Mouse (Mus musculus) lung, postnatal 36 days (tissue): ENCODE measurements around the gene Ccdc113.

ENCODE experiments used
- DNase-seq: peaks from one replicate; pipeline ENCODE4 v3.0.0; 2022; ENCODE audit warnings: mixed read lengths

The Ccdc113 gene

GRCm38 (mm10) chr8:95533584-95534387 is at the start of gene Ccdc113:
Gene Ccdc113 (plus strand): TSS chr8:95534085.
- DNase-seq: peak; percentile 62

GRCm38 (mm10) chr8:95487800-95488697 is 45.8 kb upstream of the Ccdc113 start:
- DNase-seq: no peak

GRCm38 (mm10) chr8:95488698-95489332 is 45.1 kb upstream of the Ccdc113 start:
- peak; percentile 79 for DNase-seq

GRCm38 (mm10) chr8:95490006-95490405 is 43.9 kb upstream of the Ccdc113 start, which contains the start of gene Csnk2a2:
Gene Csnk2a2 (minus strand): TSS chr8:95490039.
- DNase-seq: no peak

GRCm38 (mm10) chr8:95492057-95492456 is 41.8 kb upstream of the Ccdc113 start:
- no peak for DNase-seq

GRCm38 (mm10) chr8:95495444-95495843 is 38.4 kb upstream of the Ccdc113 start:
- DNase-seq: no peak

GRCm38 (mm10) chr8:95496420-95496819 is 37.5 kb upstream of the Ccdc113 start:
- peak; percentile 9 for DNase-seq

- no peak for DNase-seq
Observed at GRCm38 (mm10) chr8:95497821-95498220, 36.1 kb upstream of the Ccdc113 start.

GRCm38 (mm10) chr8:95499266-95500064 is 34.4 kb upstream of the Ccdc113 start:
- no peak for DNase-seq

GRCm38 (mm10) chr8:95500436-95500835 is 33.4 kb upstream of the Ccdc113 start:
- DNase-seq: no peak

GRCm38 (mm10) chr8:95502431-95502830 is 31.5 kb upstream of the Ccdc113 start:
- no peak for DNase-seq

GRCm38 (mm10) chr8:95504835-95505234 is 29.1 kb upstream of the Ccdc113 start:
- DNase-seq: no peak

GRCm38 (mm10) chr8:95505606-95506005 is 28.3 kb upstream of the Ccdc113 start:
- no peak for DNase-seq

- DNase-seq: no peak
Observed at GRCm38 (mm10) chr8:95506245-95506644, 27.6 kb upstream of the Ccdc113 start.

- no peak for DNase-seq
Observed at GRCm38 (mm10) chr8:95512257-95512656, 21.6 kb upstream of the Ccdc113 start.

- DNase-seq: no peak
Observed at GRCm38 (mm10) chr8:95513219-95513618, 20.7 kb upstream of the Ccdc113 start.

- DNase-seq: no peak
Observed at GRCm38 (mm10) chr8:95516928-95517327, 17.0 kb upstream of the Ccdc113 start.

- no peak for DNase-seq
Observed at GRCm38 (mm10) chr8:95523991-95524390, 9.9 kb upstream of the Ccdc113 start.

- DNase-seq: no peak
Observed at GRCm38 (mm10) chr8:95528194-95528593, 5.7 kb upstream of the Ccdc113 start.

- DNase-seq: no peak
Observed at GRCm38 (mm10) chr8:95528750-95529310, 5.1 kb upstream of the Ccdc113 start.

GRCm38 (mm10) chr8:95532206-95532605 is 1.7 kb upstream of the Ccdc113 start:
- DNase-seq: no peak

- DNase-seq: no peak
Observed at GRCm38 (mm10) chr8:95539487-95539886, 5.6 kb downstream of the Ccdc113 start.
